Comparison of ENCODE assay signal across 13 mouse cellular contexts in genomic region chr9:118678759-118679158, GRCm38 (mm10).
DNase-seq lines count a peak whose midpoint lies in the region; ATAC-seq and TF ChIP-seq lines count a peak whose summit lies in the region.
"Had no signal": no experiment of that assay in that cellular context is flagged by ENCODE, and none has a peak within 500 bp of the region (broad histone marks: within the 10 kb centered on the region; RNA-seq: fewer than 3 reads in every experiment).

No protein-coding gene starts in this region.

- no peak overlapping the region for H3K9ac ChIP-seq in lung, embryonic 14.5 days
- H3K9ac ChIP-seq in lung, postnatal 0 days (replicated peaks; ENCODE audit: low read depth): no peak overlapping the region
- no peak overlapping the region for H3K9ac ChIP-seq in embryonic facial prominence, embryonic 14.5 days (ENCODE audit: low read depth, low read length)
- H3K9ac ChIP-seq in liver, postnatal 0 days (replicated peaks): no peak overlapping the region
- H3K9ac ChIP-seq: limb, embryonic 13.5 days had no signal

- no peak overlapping the region for H3K4me2 ChIP-seq in lung, embryonic 14.5 days
- no peak overlapping the region for H3K4me2 ChIP-seq in lung, postnatal 0 days (replicated peaks; ENCODE audit: low read depth, low read length)
- no peak overlapping the region for H3K4me2 ChIP-seq in embryonic facial prominence, embryonic 14.5 days (ENCODE audit: low read depth, low read length)
- H3K4me2 ChIP-seq in liver, postnatal 0 days (ENCODE audit: low read depth, low read length): no peak overlapping the region
- H3K4me2 ChIP-seq: limb, embryonic 13.5 days had no signal

- DNase-seq in lung, embryonic 14.5 days: peak; percentile 47
- DNase-seq in lung, postnatal 0 days (ENCODE audit: low spot score): no peak
- no peak for DNase-seq in embryonic facial prominence, embryonic 14.5 days (ENCODE audit: low spot score)
- no peak for DNase-seq in liver, postnatal 0 days
- DNase-seq in cerebellum, postnatal 14 days: no peak
- no peak for DNase-seq in embryo, embryonic 10.5 days (ENCODE audit: low spot score)
- DNase-seq: adrenal gland, postnatal 25 days; cerebellum, adult 11 months; right cerebral cortex, postnatal 14 days had no signal

- WGBS in lung, embryonic 14.5 days: 60% methylated on average over 10 of the region's 10 CpGs
- 74% methylated on average over 10 of the region's 10 CpGs for WGBS in lung, postnatal 0 days
- WGBS in embryonic facial prominence, embryonic 14.5 days: 69% methylated on average over 10 of the region's 10 CpGs
- 37% methylated on average over 10 of the region's 10 CpGs for WGBS in liver, postnatal 0 days (ENCODE audit: insufficient replicate concordance)

- no peak for TF ChIP-seq EP300 in lung, postnatal 0 days (IDR thresholded peaks at IDR 0.05)
- no peak for TF ChIP-seq EP300 in liver, postnatal 0 days (IDR thresholded peaks at IDR 0.05; ENCODE audit: low read depth)

- H3K27ac ChIP-seq in lung, embryonic 14.5 days (ENCODE audit: low read depth): peak overlapping the region; percentile 70; the same call in 1 of the 2 replicates
- no peak overlapping the region for H3K27ac ChIP-seq in lung, postnatal 0 days (ENCODE audit: low read length)
- H3K27ac ChIP-seq in embryonic facial prominence, embryonic 14.5 days (replicated peaks; ENCODE audit: low read depth, low read length): peak overlapping the region; percentile 7; the same call in 1 of the 2 replicates
- peak overlapping the region; percentile 19; the same call in 1 of the 2 replicates for H3K27ac ChIP-seq in liver, postnatal 0 days (ENCODE audit: low read depth)

- peaks cover 13% of the 10 kb centered on the region; the same call in 1 of the 2 replicates for H3K36me3 ChIP-seq in lung, embryonic 14.5 days (ENCODE audit: insufficient read depth)
- H3K36me3 ChIP-seq in lung, postnatal 0 days (ENCODE audit: insufficient read depth, low read length): no peaks in the 10 kb centered on the region
- H3K36me3 ChIP-seq in embryonic facial prominence, embryonic 14.5 days (ENCODE audit: control insufficient read depth, insufficient read depth, low read length): peaks cover 5% of the 10 kb centered on the region; the same call in 1 of the 2 replicates
- H3K36me3 ChIP-seq in liver, postnatal 0 days (replicated peaks; ENCODE audit: insufficient read depth, low read length): no peaks in the 10 kb centered on the region

- no peak overlapping the region for H3K4me3 ChIP-seq in lung, embryonic 14.5 days (ENCODE audit: low read depth, low read length)
- no peak overlapping the region for H3K4me3 ChIP-seq in lung, postnatal 0 days (ENCODE audit: low read depth, low read length)
- no peak overlapping the region for H3K4me3 ChIP-seq in embryonic facial prominence, embryonic 14.5 days (ENCODE audit: low read depth, low read length)
- H3K4me3 ChIP-seq in liver, postnatal 0 days (ENCODE audit: low read depth, low read length): no peak overlapping the region
- H3K4me3 ChIP-seq: limb, embryonic 13.5 days had no signal

- H3K4me1 ChIP-seq in lung, embryonic 14.5 days (ENCODE audit: insufficient read depth): peaks cover 26% of the 10 kb centered on the region
- no peaks in the 10 kb centered on the region for H3K4me1 ChIP-seq in lung, postnatal 0 days (ENCODE audit: insufficient read depth, low read depth, low read length)
- peaks cover 26% of the 10 kb centered on the region for H3K4me1 ChIP-seq in embryonic facial prominence, embryonic 14.5 days (ENCODE audit: control insufficient read depth, insufficient read depth, low read length)
- peaks cover 8% of the 10 kb centered on the region; the same call in 1 of the 2 replicates for H3K4me1 ChIP-seq in liver, postnatal 0 days (ENCODE audit: insufficient read depth)

- no peaks in the 10 kb centered on the region for H3K9me3 ChIP-seq in lung, embryonic 14.5 days (ENCODE audit: low read depth, low read length)
- H3K9me3 ChIP-seq in lung, postnatal 0 days (ENCODE audit: low read length): no peaks in the 10 kb centered on the region
- H3K9me3 ChIP-seq in embryonic facial prominence, embryonic 14.5 days (ENCODE audit: control insufficient read depth, low read length): no peaks in the 10 kb centered on the region
- H3K9me3 ChIP-seq in liver, postnatal 0 days (ENCODE audit: low read length): no peaks in the 10 kb centered on the region
- H3K9me3 ChIP-seq: limb, embryonic 13.5 days had no signal

- H3K27me3 ChIP-seq in lung, embryonic 14.5 days (ENCODE audit: insufficient read depth, low read length): no peaks in the 10 kb centered on the region
- H3K27me3 ChIP-seq in lung, postnatal 0 days (replicated peaks; ENCODE audit: insufficient read depth, low read length): no peaks in the 10 kb centered on the region
- H3K27me3 ChIP-seq in embryonic facial prominence, embryonic 14.5 days (replicated peaks; ENCODE audit: control insufficient read depth, insufficient read depth, low read length): no peaks in the 10 kb centered on the region
- H3K27me3 ChIP-seq in liver, postnatal 0 days (ENCODE audit: insufficient read depth, low read length): no peaks in the 10 kb centered on the region
- H3K27me3 ChIP-seq: CH12.LX; limb, embryonic 13.5 days had no signal

- ATAC-seq in lung, embryonic 14.5 days (ENCODE audit: insufficient read depth): no peak
- no peak for ATAC-seq in lung, postnatal 0 days
- ATAC-seq in CD4-positive, CD25-positive, alpha-beta regulatory T cell, adult 4 months: peak; percentile 52
- ATAC-seq in embryonic facial prominence, embryonic 14.5 days (ENCODE audit: low read depth): no peak
- no peak for ATAC-seq in liver, postnatal 0 days
- ATAC-seq in frontal cortex, adult (ENCODE audit: low TSS enrichment): no peak

- no peak for TF ChIP-seq CTCF in lung, embryonic 14.5 days (IDR thresholded peaks at IDR 0.05; ENCODE audit: low read depth)
- no peak for TF ChIP-seq CTCF in lung, postnatal 0 days (IDR thresholded peaks at IDR 0.05)
- TF ChIP-seq CTCF in liver, postnatal 0 days (IDR thresholded peaks at IDR 0.05; ENCODE audit: low read depth): no peak
